22 mouse cellular contexts compared by ENCODE assay signal in genomic region chr16:31631046-31631445, GRCm38 (mm10). TPM values are rescaled to one million over a fixed set of nuclear protein-coding genes. Genes with fewer than 3 reads are reported as not detected.
DNase-seq lines count a peak whose midpoint lies in the region; TF ChIP-seq lines count a peak whose summit lies in the region.
"Had no signal": no experiment of that assay in that cellular context is flagged by ENCODE, and none has a peak within 500 bp of the region (broad histone marks: within the 10 kb centered on the region; RNA-seq: fewer than 3 reads in every experiment).

No protein-coding gene starts in this region.

- no peaks in the 10 kb centered on the region for H3K27me3 ChIP-seq in heart, adult 2 months (ENCODE audit: control insufficient read depth, insufficient read depth, low read length)
- no peaks in the 10 kb centered on the region for H3K27me3 ChIP-seq in E14TG2a.4 (ENCODE audit: insufficient read depth, low read length)
- H3K27me3 ChIP-seq: embryonic facial prominence, embryonic 13.5 days; embryonic facial prominence, embryonic 15.5 days; forebrain, embryonic 12.5 days had no signal

- H3K9ac ChIP-seq in heart, adult 2 months (ENCODE audit: low read depth, low read length): no peak overlapping the region
- H3K9ac ChIP-seq: embryonic facial prominence, embryonic 13.5 days; embryonic facial prominence, embryonic 15.5 days; forebrain, embryonic 12.5 days had no signal

- no peaks in the 10 kb centered on the region for H3K79me2 ChIP-seq in heart, adult 2 months (replicated peaks; ENCODE audit: control insufficient read depth, insufficient read depth, low read length)

- TF ChIP-seq EP300 in heart, adult 2 months (IDR thresholded peaks at IDR 0.05; ENCODE audit: insufficient read depth, low read depth, low read length): no peak

- no peaks in the 10 kb centered on the region for H3K9me3 ChIP-seq in E14TG2a.4 (ENCODE audit: low read length)
- H3K9me3 ChIP-seq: embryonic facial prominence, embryonic 13.5 days; embryonic facial prominence, embryonic 15.5 days; forebrain, embryonic 10.5 days; forebrain, embryonic 12.5 days had no signal

- 84% methylated on average over 3 of the region's 3 CpGs for WGBS in heart, adult 2 months

- H3K4me3 ChIP-seq in heart, adult 2 months: no peak overlapping the region
- H3K4me3 ChIP-seq in E14TG2a.4 (replicated peaks; ENCODE audit: low read length): peak overlapping the region; percentile 69
- H3K4me3 ChIP-seq: embryonic facial prominence, embryonic 13.5 days; embryonic facial prominence, embryonic 15.5 days; erythroblast, embryonic 14.5 days; forebrain, embryonic 10.5 days; forebrain, embryonic 12.5 days had no signal

- no peak for TF ChIP-seq CTCF in heart, adult 2 months (IDR thresholded peaks at IDR 0.05)
- no peak for TF ChIP-seq CTCF in E14TG2a.4 (conservative IDR thresholded peaks at IDR 0.05; ENCODE audit: low read length)

- no peaks in the 10 kb centered on the region for H3K36me3 ChIP-seq in heart, adult 2 months (ENCODE audit: control insufficient read depth, insufficient read depth, low read length)
- no peaks in the 10 kb centered on the region for H3K36me3 ChIP-seq in E14TG2a.4 (ENCODE audit: insufficient read depth, low read length)
- H3K36me3 ChIP-seq: embryonic facial prominence, embryonic 13.5 days; embryonic facial prominence, embryonic 15.5 days; forebrain, embryonic 10.5 days; forebrain, embryonic 12.5 days had no signal

- peak; percentile 57 for DNase-seq in heart, adult 11 months
- DNase-seq in heart, adult 2 months: no peak
- peak; percentile 30 for DNase-seq in ES-CJ7 (ENCODE audit: low read depth, low spot score)
- peak; percentile 48 for DNase-seq in ZHBTc4 (ENCODE audit: low read depth, low spot score)
- DNase-seq in thymus, postnatal 14 days: no peak
- DNase-seq in kidney, postnatal 36 days: no peak
- DNase-seq: adrenal gland, adult 2 months; adrenal gland, postnatal 10 days; adrenal gland, postnatal 25 days; cerebellum, adult 11 months; cerebellum, adult 18-20 months; cerebellum, adult 8-10 months; cerebellum, adult 9-11 months; cerebellum, postnatal 14 days; cerebellum, postnatal 36 days; embryo, embryonic 11 days had no signal

- intact Hi-C loops in heart, adult 2 months (cut with DNase I): no loop called here

- no peaks in the 10 kb centered on the region for H3K4me1 ChIP-seq in heart, adult 2 months (ENCODE audit: control insufficient read depth, insufficient read depth, low read length)
- H3K4me1 ChIP-seq in E14TG2a.4 (replicated peaks; ENCODE audit: low read depth, low read length): peaks cover 20% of the 10 kb centered on the region

- H3K27ac ChIP-seq in heart, adult 2 months: no peak overlapping the region
- H3K27ac ChIP-seq: embryonic facial prominence, embryonic 13.5 days; embryonic facial prominence, embryonic 15.5 days; forebrain, embryonic 10.5 days; forebrain, embryonic 12.5 days had no signal

- no peak for TF ChIP-seq POLR2A in heart, adult 2 months (IDR thresholded peaks at IDR 0.05; ENCODE audit: insufficient read depth, low read depth, low read length)

RNA-seq across cellular contexts. Expression of gene Dlg1, which starts 32.2 kb away (rescaled TPM):
- total RNA-seq in heart, adult 2 months (2021): 10 to 100 TPM; 56.2 to 61.9 TPM
- 14.9 and 36.5 TPM in 2 replicates for polyA plus RNA-seq in heart, adult 2 months (2012; rRNA removed)

Comparison
In these comparisons a context has a peak if more than half of its experiments do, and no peak if none do; other contexts are left out.
1. DNase-seq: peak in heart, adult 11 months (single experiment), ES-CJ7 (single experiment) and ZHBTc4 (single experiment); none in heart, adult 2 months (0 of 2), thymus, postnatal 14 days (single experiment) and kidney, postnatal 36 days (0 of 2).